Mouse (Mus musculus): ENCODE measurements around the gene Fanci. TPM values are rescaled to one million over a fixed set of nuclear protein-coding genes. Genes with fewer than 3 reads are reported as not detected.

Fanci gene
- total and polyA plus RNA-seq, 2 experiments from 2014 or later = 1.1 to 4.4 TPM

- Histone ChIP-seq H3K4me3 (ENCODE audit: low read depth, low read length) (no peak overlapping the region), H3K27ac (ENCODE audit: low read depth, low read length) (no peak overlapping the region), H3K36me3 (ENCODE audit: insufficient read depth, low read length) (no peaks in the 10 kb centered on the region), H3K9ac (replicated peaks; ENCODE audit: low read length, poor library complexity, severe bottlenecking) (no peak overlapping the region), H3K4me1 (ENCODE audit: insufficient read depth, low read length) (peaks cover 1% of the 10 kb centered on the region; the same call in 1 of the 2 replicates), H3K9me3 (ENCODE audit: low read length) (no peaks in the 10 kb centered on the region), H3K27me3 (ENCODE audit: insufficient read depth, low read length) (no peaks in the 10 kb centered on the region), H3K4me2 (ENCODE audit: low read depth, low read length, poor library complexity, severe bottlenecking) (no peak overlapping the region)
- TF ChIP-seq CTCF (IDR thresholded peaks at IDR 0.05) = no peak
- WGBS = 86% methylated on average over 10 of the region's 10 CpGs
- no peak for DNase-seq (ENCODE audit: low spot score)
- no peak for ATAC-seq (ENCODE audit: low FRiP score)
Measured at GRCm38 (mm10) chr7:79397446-79397963, 5.8 kb downstream of the Fanci start.

DNA sequence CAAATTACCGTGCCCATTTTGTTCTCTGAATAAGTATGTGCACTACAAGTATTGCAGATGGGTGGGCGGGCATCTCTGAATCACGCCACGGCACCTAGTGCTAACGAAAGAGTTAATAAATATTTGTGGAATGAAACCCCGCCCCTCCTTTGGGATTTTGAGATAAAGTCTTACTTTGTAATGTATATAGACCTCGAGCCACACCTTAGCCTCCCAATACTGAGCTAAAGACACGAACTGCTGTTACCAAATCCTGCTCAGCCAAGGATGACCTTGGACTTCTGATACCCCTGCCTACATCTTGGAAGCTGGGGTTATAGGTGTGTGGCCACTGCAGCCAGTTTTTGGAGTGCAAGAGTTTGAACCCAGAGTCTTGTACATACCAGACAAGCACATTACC is 6.7 kb downstream of the Fanci start:
- WGBS = 93% methylated on average over 8 of the region's 8 CpGs
- H3K27me3 ChIP-seq (ENCODE audit: insufficient read depth, low read length) = no peaks in the 10 kb centered on the region
- no peak overlapping the region for H3K4me3 ChIP-seq (ENCODE audit: low read depth, low read length)
- no peak for TF ChIP-seq CTCF (IDR thresholded peaks at IDR 0.05)
- no peak overlapping the region for H3K4me2 ChIP-seq (ENCODE audit: low read depth, low read length, poor library complexity, severe bottlenecking)
- no peaks in the 10 kb centered on the region for H3K4me1 ChIP-seq (ENCODE audit: insufficient read depth, low read length)
- DNase-seq (ENCODE audit: low spot score) (no peak), ATAC-seq (ENCODE audit: low FRiP score) (no peak)
- H3K9me3 ChIP-seq (ENCODE audit: low read length) = no peaks in the 10 kb centered on the region
- no peaks in the 10 kb centered on the region for H3K36me3 ChIP-seq (ENCODE audit: insufficient read depth, low read length)
- no peak overlapping the region for H3K27ac ChIP-seq (ENCODE audit: low read depth, low read length)
- no peak overlapping the region for H3K9ac ChIP-seq (replicated peaks; ENCODE audit: low read length, poor library complexity, severe bottlenecking)

GRCm38 (mm10) chr7:79398971-79399370 is 7.2 kb downstream of the Fanci start:
- Histone ChIP-seq H3K27me3 (ENCODE audit: insufficient read depth, low read length) (no peaks in the 10 kb centered on the region), H3K9me3 (ENCODE audit: low read length) (no peaks in the 10 kb centered on the region), H3K27ac (ENCODE audit: low read depth, low read length) (no peak overlapping the region), H3K9ac (replicated peaks; ENCODE audit: low read length, poor library complexity, severe bottlenecking) (no peak overlapping the region), H3K36me3 (ENCODE audit: insufficient read depth, low read length) (no peaks in the 10 kb centered on the region), H3K4me2 (ENCODE audit: low read depth, low read length, poor library complexity, severe bottlenecking) (no peak overlapping the region), H3K4me3 (ENCODE audit: low read depth, low read length) (no peak overlapping the region), H3K4me1 (ENCODE audit: insufficient read depth, low read length) (no peaks in the 10 kb centered on the region)
- WGBS = 65% methylated on average over 12 of the region's 12 CpGs
- no peak for DNase-seq (ENCODE audit: low spot score)
- TF ChIP-seq CTCF (IDR thresholded peaks at IDR 0.05) = no peak
- ATAC-seq (ENCODE audit: low FRiP score) = no peak

DNA sequence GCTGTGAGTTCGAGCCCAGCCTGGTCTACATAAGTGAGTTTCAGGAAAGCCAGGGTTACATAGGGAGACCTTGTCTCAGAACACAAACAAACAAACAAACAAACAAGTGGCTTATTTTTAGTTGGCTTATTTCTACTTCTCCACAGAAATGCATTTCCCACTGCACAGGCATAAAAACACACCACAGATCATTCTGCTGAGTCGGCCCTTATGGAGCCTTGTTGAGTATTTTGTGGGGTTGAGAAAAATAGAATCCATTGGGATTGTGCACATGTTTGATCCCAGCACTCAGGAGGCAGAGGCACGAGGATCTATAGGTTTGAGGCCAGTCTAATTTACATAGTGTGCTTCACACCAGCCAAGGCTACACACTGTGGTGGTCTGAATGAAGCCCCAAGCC is 8.6 kb downstream of the Fanci start:
- no peak overlapping the region for H3K4me3 ChIP-seq (ENCODE audit: low read depth, low read length)
- H3K9me3 ChIP-seq (ENCODE audit: low read length) = no peaks in the 10 kb centered on the region
- no peak overlapping the region for H3K9ac ChIP-seq (replicated peaks; ENCODE audit: low read length, poor library complexity, severe bottlenecking)
- no peaks in the 10 kb centered on the region for H3K4me1 ChIP-seq (ENCODE audit: insufficient read depth, low read length)
- no peak overlapping the region for H3K27ac ChIP-seq (ENCODE audit: low read depth, low read length)
- no peaks in the 10 kb centered on the region for H3K27me3 ChIP-seq (ENCODE audit: insufficient read depth, low read length)
- no peaks in the 10 kb centered on the region for H3K36me3 ChIP-seq (ENCODE audit: insufficient read depth, low read length)
- ATAC-seq (ENCODE audit: low FRiP score) (no peak), DNase-seq (ENCODE audit: low spot score) (no peak)
- WGBS = 83% methylated on average over 3 of the region's 3 CpGs
- no peak for TF ChIP-seq CTCF (IDR thresholded peaks at IDR 0.05)
- no peak overlapping the region for H3K4me2 ChIP-seq (ENCODE audit: low read depth, low read length, poor library complexity, severe bottlenecking)

- ATAC-seq (ENCODE audit: low FRiP score) (no peak), DNase-seq (ENCODE audit: low spot score) (no peak)
- no peak overlapping the region for H3K9ac ChIP-seq (replicated peaks; ENCODE audit: low read length, poor library complexity, severe bottlenecking)
- no peak overlapping the region for H3K4me2 ChIP-seq (ENCODE audit: low read depth, low read length, poor library complexity, severe bottlenecking)
- no peaks in the 10 kb centered on the region for H3K36me3 ChIP-seq (ENCODE audit: insufficient read depth, low read length)
- WGBS = 75% methylated on average over 18 of the region's 18 CpGs
- no peak for TF ChIP-seq CTCF (IDR thresholded peaks at IDR 0.05)
- H3K27me3 ChIP-seq (ENCODE audit: insufficient read depth, low read length) = no peaks in the 10 kb centered on the region
- no peak overlapping the region for H3K27ac ChIP-seq (ENCODE audit: low read depth, low read length)
- H3K9me3 ChIP-seq (ENCODE audit: low read length) = no peaks in the 10 kb centered on the region
- H3K4me1 ChIP-seq (ENCODE audit: insufficient read depth, low read length) = no peaks in the 10 kb centered on the region
- no peak overlapping the region for H3K4me3 ChIP-seq (ENCODE audit: low read depth, low read length)
Measured at GRCm38 (mm10) chr7:79414449-79415375, 23.0 kb downstream of the Fanci start.

- TF ChIP-seq CTCF (IDR thresholded peaks at IDR 0.05) = no peak
- H3K27ac ChIP-seq (ENCODE audit: low read depth, low read length) = no peak overlapping the region
- no peak overlapping the region for H3K4me3 ChIP-seq (ENCODE audit: low read depth, low read length)
- H3K36me3 ChIP-seq (ENCODE audit: insufficient read depth, low read length) = no peaks in the 10 kb centered on the region
- ATAC-seq (ENCODE audit: low FRiP score) (no peak), DNase-seq (ENCODE audit: low spot score) (no peak)
- H3K9ac ChIP-seq (replicated peaks; ENCODE audit: low read length, poor library complexity, severe bottlenecking) = no peak overlapping the region
- no peaks in the 10 kb centered on the region for H3K27me3 ChIP-seq (ENCODE audit: insufficient read depth, low read length)
- H3K4me1 ChIP-seq (ENCODE audit: insufficient read depth, low read length) = no peaks in the 10 kb centered on the region
- H3K9me3 ChIP-seq (ENCODE audit: low read length) = no peaks in the 10 kb centered on the region
- no peak overlapping the region for H3K4me2 ChIP-seq (ENCODE audit: low read depth, low read length, poor library complexity, severe bottlenecking)
- WGBS = 92% methylated on average over 7 of the region's 7 CpGs
Measured at GRCm38 (mm10) chr7:79419950-79420349, 28.2 kb downstream of the Fanci start.
